Mouse (Mus musculus) adrenal gland, adult 18-20 months (tissue): ENCODE data around the gene Gmfb. TPM values are rescaled to one million over a fixed set of nuclear protein-coding genes. Genes with fewer than 3 reads are reported as not detected.
"Not testable (repeated sequence)": the region's sequence is repeated elsewhere in the genome, so short reads cannot be mapped to it uniquely, and the experiment has no call there.

Source experiments
- DNase-seq, 2 experiments: peaks; one replicate each; pipeline ENCODE4 v3.0.0; 2021 to 2022; ENCODE audit warnings: low spot score in 2 of 2
- long read RNA-seq, 2 experiments: library from polyadenylated mRNA; stranded (forward); transcript quantifications; one replicate each; pipeline ENCODE4 v2.0.0; 2021
- total RNA-seq, 2 experiments: library from RNA; stranded (reverse); gene quantifications; 1 replicate in 1 of 2; 2 replicates in 1 of 2; pipeline ENCODE4 v1.2.3; 2021

Gene Gmfb
- 100 to 1,000 TPM; 110 to 117 TPM for total RNA-seq
- long read RNA-seq, experiment 1, full-length matches to known transcripts = 69 of 81 reads
- long read RNA-seq, experiment 1, partial matches to known transcripts = 4 of 81 reads
- long read RNA-seq, experiment 1, other reads (novel, unspliced or antisense) = 8 of 81 reads
- long read RNA-seq, experiment 2, full-length matches to known transcripts = 168 of 189 reads
- long read RNA-seq, experiment 2, partial matches to known transcripts = 4 of 189 reads
- long read RNA-seq, experiment 2, other reads (novel, unspliced or antisense) = 17 of 189 reads

- DNase-seq = peak; percentile 99
These were observed at the start of gene Gmfb for GRCm38 (mm10) chr14:46821873-46822716. Gene Gmfb (minus strand): TSS chr14:46822242.

- DNase-seq = no peak
These were observed 40.9 kb upstream of the Gmfb start for GRCm38 (mm10) chr14:46862922-46863321.

DNA sequence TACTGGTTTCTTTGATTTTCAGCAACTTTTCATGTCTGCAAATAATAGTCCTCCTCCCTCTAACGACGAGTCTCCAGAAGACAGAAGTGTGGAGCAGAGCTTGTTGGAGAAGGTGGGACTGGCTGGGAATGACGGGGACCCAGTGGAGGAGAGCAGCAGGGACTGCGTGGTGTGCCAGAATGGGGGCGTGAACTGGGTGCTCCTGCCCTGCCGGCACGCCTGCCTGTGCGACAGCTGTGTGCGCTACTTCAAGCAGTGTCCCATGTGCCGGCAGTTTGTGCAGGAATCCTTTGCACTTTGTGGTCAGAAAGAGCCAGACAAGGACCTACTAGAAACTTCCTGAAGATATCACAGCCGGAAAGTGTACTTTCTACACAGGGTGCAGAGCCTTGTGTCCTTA lies 31.6 kb upstream of the Gmfb start:
- DNase-seq = no peak

GRCm38 (mm10) chr14:46849769-46850168 lies 27.7 kb upstream of the Gmfb start:
- no peak for DNase-seq

DNA sequence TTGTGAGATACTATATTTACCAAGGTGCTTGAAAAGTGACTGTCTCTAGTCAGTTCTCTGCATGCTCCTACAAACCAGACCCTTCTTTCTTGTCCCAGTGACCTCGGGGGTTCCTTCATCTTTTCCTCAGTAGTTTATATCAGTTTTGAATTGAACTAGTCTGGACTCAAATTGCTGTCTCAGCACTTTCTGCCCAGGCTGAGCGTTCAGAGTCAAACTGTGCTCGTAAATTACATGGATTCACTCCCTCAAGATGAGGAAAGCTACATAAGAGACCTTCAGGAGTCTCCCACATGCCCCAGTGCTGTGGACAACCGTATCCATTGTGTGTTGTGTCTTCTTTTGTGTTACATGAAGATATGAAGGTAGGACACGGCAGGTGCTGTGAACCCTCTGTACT lies 26.7 kb upstream of the Gmfb start:
- no peak for DNase-seq

GRCm38 (mm10) chr14:46848063-46848590 lies 26.1 kb upstream of the Gmfb start:
- no peak for DNase-seq

GRCm38 (mm10) chr14:46845706-46846105 lies 23.7 kb upstream of the Gmfb start:
- DNase-seq = no peak

GRCm38 (mm10) chr14:46839326-46839725 lies 17.3 kb upstream of the Gmfb start:
- no peak for DNase-seq

GRCm38 (mm10) chr14:46832354-46833272 lies 10.6 kb upstream of the Gmfb start:
- DNase-seq = peak; percentile 47 to 52

DNA sequence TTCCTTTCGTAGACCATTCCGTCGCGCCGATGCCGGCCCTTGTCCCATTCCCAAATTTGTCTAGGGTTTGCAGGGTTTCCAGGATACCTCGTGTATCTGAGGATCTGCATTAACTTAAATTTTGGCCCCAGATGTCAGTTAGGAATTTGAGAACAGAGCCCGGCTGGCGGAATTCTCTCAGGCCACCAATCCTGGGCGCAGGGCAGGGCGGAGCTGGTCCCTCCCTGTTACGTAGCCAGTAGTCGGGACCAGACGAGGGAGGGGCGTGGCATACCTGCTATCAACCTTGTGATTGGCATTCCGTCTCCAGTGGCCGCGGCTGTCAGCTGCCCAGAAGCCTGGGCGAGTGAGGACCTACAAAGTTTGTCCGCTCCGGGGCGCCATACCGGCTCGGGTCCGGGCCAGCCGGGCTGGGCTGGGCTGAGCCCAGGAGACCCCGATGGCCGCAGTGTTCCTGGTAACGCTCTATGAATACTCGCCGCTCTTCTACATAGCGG lies 9.8 kb upstream of the Gmfb start, which contains the start of gene Cgrrf1:
Cgrrf1 (plus strand) TSS at position 289 of the 497 bp plus-strand sequence.
- DNase-seq = peak; percentile 93

GRCm38 (mm10) chr14:46831295-46831694 lies 9.3 kb upstream of the Gmfb start:
- no peak for DNase-seq

DNA sequence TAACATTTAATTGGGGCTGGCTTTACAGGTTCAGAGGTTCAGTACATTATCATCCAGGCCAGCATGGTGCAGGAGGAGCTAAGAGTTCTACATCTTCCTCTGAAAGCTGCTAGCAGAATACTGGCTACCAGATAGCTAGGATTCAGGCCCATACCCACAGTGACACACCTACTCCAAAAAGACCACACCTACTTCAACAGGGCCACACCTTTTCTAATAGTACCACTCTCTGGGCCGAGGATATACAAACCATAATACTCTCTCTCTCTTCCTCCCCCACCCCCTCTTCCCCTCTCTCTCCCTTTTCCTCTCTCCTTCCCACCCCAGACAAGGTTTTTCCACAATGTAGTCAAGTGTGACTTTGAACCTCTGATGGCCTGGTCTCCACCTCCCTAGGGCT lies 5.4 kb upstream of the Gmfb start:
- DNase-seq = no peak

- DNase-seq = no peak
These were observed 2.0 kb upstream of the Gmfb start for GRCm38 (mm10) chr14:46823996-46824395.

DNA sequence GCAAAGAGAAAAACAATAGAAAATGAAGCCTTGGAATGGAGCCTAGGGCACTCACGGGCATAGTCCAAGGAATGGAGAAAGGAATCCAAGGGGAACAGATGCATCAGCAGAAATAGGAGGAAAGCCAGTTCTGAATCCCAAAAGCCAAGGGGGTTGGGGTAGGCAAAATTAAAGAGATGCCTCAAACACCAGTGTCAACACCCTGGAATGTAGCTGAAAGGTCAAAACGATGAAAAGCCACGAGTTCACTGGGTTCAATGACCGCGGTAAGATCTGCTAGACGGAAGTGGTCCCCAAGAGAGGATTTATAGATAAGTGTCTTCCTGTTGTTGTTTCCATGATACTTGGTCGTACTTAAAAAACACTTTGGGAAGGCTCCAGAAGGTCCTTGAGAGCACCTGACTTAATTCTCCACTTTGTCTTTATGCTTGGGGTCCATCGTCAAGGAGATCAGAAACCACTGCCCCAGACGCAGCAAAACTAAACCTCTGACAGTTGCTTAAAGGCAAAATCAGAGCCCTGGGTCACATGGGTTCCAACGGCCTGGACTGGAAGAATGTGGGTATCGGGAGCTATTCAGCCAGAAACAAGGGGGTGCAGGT lies 670 bp downstream of the Gmfb start:
- no peak for DNase-seq

DNA sequence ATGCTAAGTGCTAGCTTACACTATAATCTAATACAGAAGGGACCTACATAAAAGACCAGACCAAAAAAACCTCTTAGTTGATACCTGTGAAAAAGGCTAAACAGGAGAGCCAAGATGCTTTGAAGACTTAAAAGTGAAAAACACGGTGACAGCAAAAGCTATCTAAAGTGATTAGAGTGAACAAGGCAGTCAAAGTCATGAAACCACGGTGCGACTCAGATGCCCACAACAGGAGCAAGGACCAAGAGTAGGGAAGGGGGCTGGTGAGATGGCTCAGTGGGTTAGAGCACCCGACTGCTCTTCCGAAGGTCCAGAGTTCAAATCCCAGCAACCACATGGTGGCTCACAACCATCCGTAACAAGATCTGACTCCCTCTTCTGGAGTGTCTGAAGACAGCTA lies 2.1 kb downstream of the Gmfb start:
- DNase-seq = not testable (repeated sequence)

DNA sequence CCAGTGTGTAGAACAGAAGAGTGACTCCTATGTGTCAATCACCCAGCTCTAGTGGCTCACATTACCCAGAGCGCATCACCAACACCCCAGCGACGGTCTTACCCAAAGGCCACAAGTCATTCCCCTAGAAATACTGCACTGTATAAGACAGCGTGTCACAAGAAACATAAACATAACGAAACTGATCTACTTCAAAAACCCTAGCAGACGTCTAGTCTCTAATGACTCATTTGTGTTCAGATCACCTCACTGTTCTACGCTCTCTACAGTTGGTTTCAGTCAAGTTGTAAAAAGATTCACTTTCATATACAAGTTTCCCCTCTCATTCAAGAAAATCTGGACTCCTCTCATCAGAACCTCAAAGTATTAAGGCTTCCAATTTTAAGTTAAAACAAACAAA lies 3.3 kb downstream of the Gmfb start:
- no peak for DNase-seq

GRCm38 (mm10) chr14:46816916-46817622 lies 5.0 kb downstream of the Gmfb start:
- no peak for DNase-seq

DNA sequence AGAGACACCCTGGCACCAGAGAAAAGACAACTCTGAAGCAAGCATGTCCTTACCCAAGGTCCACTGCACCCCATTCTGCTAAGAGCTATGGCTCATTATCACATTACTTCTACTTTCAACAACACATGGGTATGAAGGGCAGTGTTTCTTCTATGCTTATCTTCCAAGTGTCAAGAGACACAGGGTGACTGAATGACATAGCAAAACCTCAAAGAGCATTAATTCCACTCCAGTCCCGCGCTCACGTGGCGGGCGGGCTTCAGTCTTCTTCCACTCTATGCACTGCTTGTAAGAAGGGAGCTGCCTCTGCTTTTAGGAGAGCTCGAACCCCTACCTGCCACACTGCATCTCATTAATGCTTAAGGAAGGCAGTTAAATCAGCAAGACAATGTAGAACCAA lies 6.4 kb downstream of the Gmfb start:
- DNase-seq = no peak

DNA sequence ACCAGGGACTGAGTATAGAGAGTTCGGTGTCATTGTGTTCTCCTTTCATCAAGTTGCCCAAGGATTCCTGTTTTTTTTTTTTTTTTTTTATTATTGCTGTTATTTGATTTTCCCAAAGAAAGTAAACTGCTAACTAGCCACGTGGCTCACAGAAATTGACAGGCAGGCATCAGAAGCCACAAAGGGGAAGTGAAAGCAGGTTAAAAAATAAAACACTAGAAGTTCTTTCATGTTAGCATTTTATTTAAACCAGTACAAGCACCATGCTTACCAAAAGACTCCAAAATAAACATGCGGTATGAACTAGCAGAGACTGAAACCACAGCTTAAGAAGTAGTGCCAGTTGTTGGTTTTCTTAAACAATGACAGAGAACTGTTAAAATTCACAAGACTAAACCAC lies 14.1 kb downstream of the Gmfb start:
- no peak for DNase-seq

DNA sequence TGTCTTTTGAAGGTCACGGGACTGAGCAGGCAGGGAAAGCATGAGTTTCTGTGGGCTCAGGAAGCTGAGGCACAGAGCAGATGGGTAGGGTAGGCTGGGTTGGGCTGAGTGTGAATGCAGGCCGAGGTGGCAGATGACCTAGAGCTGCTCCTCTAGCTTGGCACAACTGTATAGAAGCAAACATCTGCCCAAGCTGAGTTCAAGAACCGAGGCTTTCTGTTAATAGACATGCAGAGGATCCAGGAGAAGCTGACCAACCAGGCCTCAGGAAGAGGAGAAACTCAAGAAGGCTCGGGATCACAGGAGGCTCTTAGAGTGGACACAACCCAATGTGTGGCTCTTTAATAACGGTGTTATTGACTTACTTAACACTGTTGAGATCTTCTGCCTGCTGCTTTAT lies 15.9 kb downstream of the Gmfb start:
- DNase-seq = no peak
